Mouse (Mus musculus): ENCODE measurements around the gene Tnk2.
A peak's percentile ranks its signal among the peaks of the same experiment; 100 is the strongest.

The Tnk2 gene

DNA sequence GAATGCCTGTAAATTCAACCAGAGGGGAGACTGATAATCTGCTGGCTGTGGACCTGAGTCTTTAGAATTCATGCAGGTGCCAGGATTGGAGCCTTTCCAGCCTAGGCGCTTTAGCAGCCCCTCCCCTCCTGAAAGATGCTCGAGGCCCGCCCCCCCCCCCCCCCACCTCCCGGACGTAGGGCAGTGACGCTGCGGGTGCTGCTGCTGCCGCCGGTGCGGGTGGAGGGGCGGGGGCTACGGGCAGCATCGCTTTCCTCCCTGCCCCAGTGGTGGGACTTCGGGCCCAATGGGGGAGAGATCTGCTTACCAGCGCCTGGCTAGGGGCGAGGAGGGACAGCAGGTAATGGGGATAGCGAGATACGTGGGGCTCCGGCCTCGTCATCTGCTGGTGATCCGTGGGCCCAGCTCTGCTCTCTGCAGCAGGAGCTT lies 15.1 kb downstream of the Tnk2 start:
- peak; percentile 80 for DNase-seq (ENCODE audit: extremely low read depth, insufficient read length, low spot score)

DNA sequence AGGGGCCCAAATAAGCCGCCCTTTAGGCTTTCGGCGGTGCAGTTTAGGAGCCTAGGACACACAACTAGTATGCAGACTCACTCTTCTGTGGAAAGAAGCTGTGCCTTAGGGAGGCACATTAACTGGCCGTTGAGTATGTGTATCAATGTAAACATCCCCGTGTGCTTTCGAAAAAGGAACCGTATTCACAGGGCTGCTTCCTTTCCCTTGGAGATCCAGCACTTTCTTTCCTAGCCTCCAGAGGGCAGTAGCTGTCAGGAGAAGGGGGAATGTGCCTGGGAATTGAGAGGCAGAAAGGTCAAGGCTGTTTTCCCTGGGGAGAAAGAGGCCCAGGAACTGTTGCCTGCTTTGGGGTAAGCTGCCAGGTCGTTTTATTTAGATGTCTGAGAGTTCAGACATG lies 15.7 kb downstream of the Tnk2 start:
- DNase-seq (ENCODE audit: extremely low read depth, insufficient read length, low spot score), result peak; percentile 64

DNA sequence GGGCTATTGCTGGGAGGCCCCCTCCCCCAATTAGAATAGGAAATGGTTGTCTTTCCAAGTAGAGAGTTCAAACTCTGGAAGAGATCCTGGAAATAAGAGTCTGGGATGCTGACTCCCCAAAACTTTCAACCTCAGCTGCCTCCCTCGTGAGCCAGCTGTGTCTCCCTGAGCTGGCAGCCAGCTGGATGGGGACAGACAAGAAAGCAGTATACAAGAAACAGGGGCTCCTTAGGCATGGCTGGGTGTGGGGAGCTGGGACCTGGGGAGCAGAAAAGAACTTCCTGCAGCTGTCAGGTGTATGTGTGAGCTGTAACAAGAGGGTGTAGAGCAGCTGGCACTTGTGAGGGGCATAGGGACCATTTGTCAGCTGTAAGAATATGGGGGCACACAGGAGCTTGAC lies 16.4 kb downstream of the Tnk2 start:
- no peak for DNase-seq (ENCODE audit: extremely low read depth, insufficient read length, low spot score)

DNA sequence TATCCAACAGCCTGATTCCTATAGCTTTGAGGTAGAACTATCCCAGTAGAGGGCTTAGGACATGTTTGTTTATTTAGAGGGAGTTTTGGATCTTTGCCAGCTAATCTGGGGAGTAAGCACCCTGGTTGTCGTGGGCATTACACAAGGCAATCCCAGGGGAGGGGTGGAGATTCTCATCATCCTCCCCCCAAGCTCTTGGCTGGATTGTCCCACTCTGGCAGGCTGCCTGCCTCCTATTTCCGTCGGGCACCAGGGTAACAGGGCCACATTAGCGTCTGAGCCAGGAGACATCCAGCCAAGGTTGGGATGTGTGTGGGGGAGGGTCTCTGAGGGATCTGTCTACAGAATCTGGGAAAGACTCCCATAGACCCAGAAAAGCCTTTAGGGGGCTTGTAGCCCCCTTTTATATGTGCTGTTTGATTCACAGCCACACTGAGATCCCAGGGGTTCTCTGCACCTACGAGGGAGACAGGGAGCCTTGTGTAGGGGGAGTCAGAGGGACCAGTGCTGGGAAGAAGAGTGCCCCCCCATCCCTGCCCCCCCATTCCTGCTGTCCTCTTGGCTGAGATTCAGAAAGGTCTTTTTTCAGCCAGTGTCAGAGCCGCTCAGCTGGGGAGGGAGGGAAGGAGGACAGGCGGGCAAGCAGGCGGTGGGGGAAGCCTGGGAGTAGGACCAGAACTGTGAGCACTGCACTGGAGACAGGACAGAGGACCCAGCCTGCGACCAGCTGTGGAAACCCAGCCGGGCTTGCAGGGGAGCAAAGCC lies 17.1 kb downstream of the Tnk2 start:
- DNase-seq (ENCODE audit: extremely low read depth, insufficient read length, low spot score), result peak; percentile 69

DNA sequence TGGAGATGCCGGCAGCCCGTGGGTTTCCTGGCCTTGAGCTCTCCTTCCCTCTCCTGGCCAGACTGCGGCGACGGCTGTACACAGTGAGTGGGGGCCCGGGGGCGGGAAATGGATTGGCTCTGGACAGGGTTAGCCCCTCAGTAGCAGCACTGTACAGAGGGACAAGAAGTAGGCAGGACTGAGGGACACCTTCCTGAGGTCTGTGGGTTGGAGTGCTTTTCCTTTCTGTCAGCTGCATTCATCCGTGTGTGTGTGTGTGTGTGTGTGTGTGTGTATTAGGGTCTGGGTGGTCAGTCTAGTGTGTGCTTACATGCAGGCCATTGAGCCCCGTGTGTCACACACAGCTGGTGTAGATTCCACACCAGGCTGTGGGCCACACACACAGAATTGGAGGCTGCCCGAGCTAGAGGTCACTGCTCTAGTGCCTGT lies 17.8 kb downstream of the Tnk2 start:
- DNase-seq (ENCODE audit: extremely low read depth, insufficient read length, low spot score), result no peak

DNA sequence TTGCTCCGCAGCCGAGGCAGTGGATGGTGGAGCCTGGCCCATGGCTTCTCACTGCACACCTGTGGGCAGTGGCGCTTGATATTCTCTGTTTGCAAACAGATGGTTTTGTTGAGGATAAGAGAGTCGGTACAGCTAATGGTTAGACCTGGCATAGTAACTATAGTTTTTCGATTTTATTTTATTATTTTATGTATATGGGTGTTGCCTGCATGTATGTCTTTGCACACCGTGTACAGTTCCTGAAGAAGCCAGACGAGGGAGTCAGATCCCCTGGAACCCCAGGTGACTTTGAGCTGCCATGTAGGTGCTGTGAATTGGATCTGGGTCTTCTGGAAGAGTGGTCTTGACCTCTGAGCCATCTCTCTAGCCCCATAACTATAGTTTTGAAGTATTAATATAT lies 18.7 kb downstream of the Tnk2 start:
- DNase-seq (ENCODE audit: extremely low read depth, insufficient read length, low spot score), result no peak

DNA sequence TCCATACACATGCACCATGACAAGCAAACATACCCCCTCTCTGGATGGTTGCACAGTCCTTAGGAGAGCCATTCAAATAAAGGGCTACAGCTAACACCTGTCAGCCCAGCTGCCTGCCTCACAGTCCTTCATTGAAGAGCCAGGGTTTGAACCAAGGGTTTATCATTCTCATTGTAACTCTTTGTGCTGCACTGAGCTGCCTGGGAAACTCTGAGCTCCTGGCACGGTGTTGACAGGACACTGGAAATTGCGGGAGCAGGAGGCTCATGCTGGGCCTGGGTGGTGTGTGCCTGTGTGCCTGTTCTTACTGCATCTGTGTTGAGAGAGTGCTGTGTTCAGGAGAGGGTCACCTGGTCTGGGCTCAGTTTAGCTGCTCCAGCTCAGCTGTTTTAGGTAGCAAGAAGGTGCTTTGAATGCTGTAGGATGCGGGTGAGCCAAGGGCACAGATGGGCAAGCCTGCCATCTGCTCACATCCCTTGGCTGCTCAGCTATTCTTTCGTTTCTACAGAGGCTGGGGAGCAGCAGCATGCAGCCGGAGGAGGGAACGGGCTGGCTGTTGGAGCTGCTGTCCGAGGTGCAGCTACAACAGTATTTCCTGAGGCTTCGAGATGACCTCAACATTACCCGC lies 19.7 kb downstream of the Tnk2 start:
- DNase-seq (ENCODE audit: extremely low read depth, insufficient read length, low spot score), result no peak

DNA sequence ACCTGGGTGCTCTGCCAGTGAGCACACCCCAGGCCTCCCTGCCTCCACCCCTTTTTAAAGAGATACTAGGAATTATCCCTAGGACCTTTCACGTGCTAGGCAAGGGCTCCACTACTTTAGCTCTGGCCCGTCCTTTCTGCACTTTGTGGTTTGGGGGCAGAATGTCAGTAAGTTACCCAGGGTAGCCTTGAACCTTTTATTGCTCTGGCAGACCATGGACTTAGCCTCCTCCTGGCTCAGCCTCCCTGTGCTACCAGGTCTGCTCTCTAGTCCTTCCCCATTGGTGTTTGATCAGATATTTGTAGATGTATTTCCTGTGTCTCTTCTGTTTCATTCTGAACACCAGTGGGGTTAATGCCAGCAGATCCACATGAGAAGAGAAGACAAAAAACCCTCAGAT lies 20.5 kb downstream of the Tnk2 start:
- no peak for DNase-seq (ENCODE audit: extremely low read depth, insufficient read length, low spot score)

DNA sequence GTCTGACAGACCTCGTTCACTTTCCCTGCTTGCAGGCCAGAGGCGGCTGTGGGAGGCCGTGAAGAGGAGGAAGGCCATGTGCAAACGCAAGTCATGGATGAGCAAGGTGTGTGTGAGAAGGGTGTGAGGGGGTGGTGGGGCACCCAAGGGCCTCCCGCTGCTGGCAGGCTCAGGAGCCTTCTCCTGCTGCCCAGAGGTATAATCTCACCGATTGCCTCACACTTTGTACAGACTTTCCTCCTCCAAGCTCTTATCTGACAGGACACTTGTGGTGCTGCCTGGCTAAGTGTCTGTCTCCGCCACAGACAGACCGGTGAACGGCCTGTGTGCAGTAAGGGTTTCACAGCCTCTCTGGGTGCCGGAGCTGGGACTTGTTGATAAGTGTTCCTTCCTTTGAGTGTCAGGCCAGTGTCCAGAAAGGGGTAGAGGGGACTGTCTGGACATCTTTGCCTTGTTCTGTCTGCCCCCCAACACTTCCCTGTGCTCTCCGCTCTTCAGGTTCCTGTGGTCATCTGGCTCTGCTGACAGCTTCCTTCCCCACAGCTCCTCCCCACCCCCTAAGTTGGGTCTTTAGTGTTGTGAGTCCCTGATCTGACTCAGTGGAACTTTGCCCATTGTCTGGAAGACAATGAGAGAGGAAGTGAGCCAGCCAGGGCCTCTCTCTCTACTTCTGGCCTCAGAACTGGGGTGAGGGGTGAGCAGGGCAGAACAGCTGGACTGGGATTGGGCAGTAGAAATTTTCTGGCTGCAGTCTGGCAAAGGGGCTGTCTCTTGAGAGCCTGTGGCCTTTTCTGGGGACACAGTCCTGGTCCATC lies 22.4 kb downstream of the Tnk2 start:
- DNase-seq (ENCODE audit: extremely low read depth, insufficient read length, low spot score), result no peak

DNA sequence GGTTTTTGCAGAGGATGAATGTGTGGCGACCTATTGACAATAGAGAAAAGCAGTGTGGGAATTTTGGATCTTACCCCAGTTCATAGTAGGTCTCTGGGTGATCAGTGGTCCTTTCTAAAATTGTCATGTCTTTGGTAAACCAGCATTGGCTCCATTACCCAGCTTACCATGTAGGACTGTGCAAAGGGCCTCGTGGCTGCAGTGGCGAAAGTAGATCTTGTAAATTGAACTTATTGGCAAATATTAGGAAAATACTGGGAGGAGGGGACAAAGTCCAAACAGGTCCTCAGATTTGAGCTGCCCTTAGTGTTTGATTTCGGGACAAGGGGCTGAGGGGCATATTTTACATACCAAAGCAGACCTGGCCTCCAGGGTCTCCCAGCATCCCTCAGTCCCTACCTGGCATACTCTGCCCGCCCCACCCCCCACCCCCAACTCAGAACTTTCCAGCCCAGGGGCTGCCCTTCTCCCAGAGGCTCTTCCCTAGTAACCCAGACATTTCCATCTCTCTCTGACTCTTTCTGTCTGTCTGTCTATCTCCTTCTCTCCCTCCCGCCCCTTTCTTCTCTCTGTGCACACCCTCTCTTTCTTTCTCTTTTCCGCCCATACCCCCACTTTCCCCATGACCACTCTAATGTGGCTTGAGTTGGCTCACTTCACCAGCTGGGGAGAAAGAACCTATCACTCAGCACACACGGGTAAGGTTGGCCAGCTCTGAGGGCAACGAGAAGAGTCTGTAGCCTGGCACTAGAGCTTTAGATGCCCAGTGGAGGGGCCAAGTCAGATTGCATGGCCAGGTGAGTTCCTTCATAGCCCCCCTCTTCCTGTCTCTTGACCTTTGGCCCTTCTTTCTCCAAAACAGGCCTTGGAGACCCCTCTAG lies 23.2 kb downstream of the Tnk2 start:
- DNase-seq (ENCODE audit: extremely low read depth, insufficient read length, low spot score), result no peak

DNA sequence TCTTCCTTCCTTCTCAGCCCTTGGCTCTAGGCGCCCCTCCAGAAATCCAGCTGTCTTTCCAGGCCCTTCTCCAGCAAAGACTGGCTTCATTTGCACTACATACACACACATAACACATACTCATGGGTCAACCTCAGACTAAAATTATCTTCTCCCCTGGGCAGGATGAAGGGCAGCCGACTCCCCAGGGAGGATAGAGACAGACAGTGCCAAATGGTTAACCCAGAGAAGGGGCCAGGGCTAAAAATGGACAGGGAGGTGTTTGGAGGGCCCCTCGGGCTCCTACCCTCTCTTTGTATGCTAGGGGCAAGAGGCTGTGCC lies 23.8 kb downstream of the Tnk2 start:
- DNase-seq (ENCODE audit: extremely low read depth, insufficient read length, low spot score), result no peak

DNA sequence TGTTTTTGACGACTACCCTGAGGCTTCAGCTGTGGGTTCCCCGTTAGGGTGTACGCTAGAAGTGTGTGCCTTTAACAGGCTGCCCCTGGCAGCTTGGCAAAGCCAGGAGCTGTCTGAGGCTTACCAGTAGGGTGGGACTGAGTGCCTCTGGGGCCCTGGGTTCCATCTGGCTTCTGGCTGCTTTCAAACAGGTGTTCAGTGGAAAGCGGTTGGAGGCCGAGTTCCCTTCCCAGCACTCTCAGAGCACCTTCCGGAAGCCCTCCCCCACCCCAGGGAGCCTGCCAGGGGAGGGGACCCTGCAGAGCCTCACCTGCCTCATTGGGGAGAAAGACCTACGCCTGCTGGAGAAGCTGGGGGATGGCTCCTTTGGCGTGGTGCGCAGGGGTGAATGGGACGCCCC lies 24.4 kb downstream of the Tnk2 start:
- DNase-seq (ENCODE audit: extremely low read depth, insufficient read length, low spot score), result no peak

DNA sequence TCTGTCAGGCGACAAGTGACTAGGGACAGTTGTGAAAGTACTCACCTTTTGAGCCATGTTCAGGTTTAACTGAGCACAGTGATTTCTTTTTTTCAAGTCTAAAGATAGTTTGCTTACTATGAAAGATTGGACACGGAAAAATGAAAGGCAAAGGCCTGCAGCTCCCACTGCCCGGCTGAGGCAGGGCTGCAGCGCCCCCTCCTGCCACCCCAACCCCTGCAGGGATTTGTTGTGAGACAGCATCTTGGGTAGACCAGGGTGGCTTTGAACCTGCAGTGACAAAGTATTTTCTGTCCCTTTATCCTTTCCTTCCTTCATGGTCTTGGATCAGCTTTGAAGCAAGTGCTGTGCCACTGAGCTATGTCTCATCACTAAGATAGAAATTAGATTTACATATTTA lies 24.8 kb downstream of the Tnk2 start:
- no peak for DNase-seq (ENCODE audit: extremely low read depth, insufficient read length, low spot score)

DNA sequence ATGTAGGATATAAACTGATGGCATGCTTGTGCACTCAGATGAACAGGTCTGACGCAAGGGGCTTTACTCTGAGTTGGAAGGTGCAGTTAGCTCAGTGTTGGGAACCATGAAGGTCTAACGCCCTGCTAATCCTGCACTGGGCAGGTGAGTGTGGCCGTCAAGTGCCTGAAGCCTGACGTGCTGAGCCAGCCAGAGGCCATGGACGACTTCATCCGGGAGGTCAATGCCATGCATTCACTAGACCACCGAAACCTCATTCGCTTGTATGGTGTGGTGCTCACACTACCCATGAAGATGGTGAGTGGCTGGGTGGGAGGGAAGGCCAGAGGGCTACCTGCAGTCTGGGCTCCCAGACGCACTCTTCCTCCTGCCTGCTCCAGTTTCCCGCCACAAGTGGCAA lies 25.6 kb downstream of the Tnk2 start:
- DNase-seq (ENCODE audit: extremely low read depth, insufficient read length, low spot score), result no peak

DNA sequence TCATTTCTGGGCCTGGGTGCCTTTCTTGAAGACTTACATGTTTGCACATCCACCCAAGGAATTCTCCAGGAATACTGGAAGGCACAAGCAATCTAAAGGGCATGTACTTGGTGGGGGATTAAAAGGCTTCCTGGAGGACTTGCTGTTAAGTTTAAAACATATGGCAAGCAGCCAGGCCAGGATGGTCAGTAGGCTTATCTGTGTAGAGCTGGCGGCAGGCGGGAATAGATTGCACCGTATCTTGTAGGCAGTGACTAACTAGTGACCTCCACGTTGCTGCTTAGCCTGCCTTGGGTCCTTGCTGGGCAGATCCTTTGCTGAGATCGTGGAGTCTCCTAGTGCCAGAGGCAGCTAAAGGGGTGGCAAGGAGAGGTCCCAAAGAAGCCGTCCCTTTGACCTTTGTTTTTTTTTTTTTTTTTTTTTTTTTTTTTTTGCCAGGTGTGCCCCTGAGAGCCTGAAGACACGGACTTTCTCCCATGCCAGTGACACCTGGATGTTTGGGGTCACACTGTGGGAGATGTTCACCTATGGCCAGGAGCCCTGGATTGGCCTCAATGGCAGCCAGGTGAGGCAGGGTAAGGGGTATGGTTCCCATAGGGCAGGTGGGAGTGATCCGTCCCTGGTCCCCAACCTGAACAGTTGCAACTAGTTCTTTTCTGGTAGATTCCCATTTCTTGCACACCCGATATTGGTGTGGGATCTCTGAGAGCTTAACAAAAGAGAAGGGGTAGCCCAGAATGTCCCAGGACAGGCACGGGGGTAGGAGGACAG lies 26.9 kb downstream of the Tnk2 start:
- DNase-seq (ENCODE audit: extremely low read depth, insufficient read length, low spot score), result no peak

DNA sequence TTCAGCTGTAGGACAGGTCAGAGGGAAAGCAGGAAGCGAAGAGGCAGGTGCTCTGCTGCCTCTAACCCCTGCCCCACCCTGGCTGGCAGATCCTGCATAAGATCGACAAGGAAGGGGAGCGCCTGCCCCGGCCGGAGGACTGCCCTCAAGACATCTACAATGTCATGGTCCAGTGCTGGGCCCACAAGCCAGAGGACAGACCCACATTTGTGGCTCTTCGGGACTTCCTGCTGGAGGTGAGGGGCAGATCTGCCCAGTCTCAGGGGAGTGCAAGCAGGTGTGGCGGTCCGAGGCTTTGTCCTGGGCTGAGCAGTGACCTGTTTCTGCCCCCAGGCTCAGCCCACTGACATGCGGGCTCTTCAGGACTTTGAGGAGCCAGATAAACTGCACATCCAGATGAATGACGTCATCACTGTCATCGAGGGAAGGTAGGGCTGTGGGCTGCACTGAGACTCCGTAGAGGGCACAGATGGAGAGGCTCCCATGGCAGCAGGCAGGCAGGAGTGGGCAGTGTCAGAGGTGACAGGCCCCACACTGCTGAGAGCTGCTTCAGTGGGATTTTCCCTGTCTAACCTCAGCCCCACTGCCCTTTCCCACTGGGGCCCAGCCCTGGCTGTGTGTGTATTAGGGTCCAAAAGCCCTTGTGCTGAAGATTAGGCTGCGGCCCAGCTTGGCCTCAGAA lies 27.7 kb downstream of the Tnk2 start:
- DNase-seq (ENCODE audit: extremely low read depth, insufficient read length, low spot score), result no peak

DNA sequence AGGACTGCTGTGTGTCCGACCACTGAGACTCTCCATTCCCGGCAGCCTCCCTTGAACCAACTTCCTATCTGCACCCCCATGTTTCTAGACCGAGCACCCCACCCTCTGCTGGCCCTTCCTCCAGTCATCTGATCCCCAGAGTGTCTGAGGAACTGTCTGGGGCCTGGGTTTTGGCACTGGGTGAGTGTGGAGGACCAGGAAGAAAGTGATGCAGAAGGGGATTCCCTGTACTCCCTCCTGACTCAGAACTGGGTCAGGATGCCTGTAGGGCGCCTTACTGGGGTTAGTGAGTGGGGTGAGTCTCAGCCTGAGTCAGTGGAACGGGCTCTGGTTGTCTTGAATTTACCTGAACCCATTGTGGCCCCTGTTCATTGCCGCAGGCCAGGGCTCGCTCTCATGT lies 28.6 kb downstream of the Tnk2 start:
- DNase-seq (ENCODE audit: extremely low read depth, insufficient read length, low spot score), result no peak

DNA sequence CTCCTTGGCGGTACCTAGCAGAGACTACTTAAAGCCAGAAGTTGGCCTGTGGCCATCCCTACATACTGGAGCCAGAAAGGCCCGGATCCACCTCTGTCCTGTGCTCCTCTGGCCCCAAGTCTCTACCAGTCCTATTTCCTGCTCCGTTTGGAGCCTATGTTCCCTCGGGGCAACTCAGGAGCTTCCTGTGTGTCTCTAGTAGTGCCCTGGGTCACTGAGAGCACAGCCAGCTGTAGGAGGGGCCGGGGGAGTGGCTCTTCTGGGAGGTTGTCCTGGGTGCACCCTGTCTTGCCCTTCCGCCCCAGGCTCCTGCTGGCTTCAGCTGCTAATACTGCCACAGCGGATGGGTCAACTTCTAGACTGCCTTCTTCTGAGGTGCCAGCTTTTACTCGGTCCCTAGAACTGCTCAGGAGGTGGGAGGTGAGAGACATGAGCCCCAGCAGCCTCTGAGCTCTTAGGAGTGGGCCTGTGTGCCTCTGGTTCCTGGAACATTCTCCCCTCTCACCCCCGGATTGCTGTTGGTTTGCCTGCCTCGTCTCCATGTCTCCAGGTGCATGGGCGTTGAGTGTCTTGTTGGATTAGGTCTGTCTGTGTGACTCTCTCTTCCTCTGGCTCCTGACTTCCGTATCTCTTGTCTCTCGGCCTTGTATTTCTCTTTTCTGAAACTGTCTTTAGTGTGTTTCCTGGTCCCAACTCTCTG lies 29.3 kb downstream of the Tnk2 start:
- DNase-seq (ENCODE audit: extremely low read depth, insufficient read length, low spot score), result peak; percentile 66

DNA sequence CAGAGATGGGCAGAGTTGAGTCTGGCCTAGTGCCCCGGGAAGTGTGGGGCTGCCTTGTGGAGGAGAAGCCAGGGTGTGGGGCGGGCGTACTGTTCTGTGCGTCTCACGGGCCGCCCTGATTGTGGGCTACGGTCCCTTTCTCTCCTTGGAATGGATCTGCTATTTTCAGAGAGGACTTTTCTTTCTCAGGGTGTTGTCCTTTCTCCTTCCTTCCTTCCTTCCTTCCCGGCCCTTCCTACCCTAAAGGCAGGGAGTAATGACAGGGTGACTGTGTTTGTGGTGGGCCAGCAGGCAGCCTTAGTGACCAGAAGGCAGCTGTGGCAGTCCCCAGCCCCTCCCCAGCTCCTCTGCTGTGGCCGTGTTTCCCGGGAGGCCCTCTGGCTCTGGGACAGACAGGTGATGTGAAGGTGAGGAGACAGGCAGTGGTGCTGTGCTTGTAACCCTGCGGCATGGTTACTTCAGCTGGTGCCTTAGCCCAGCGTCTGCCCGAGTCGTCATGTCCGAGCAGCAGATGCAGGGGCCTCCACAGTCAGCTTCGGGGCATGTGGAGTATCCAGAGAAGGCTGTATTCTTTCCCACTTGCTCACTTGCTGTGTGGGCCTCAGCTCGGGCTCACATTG lies 30.6 kb downstream of the Tnk2 start:
- no peak for DNase-seq (ENCODE audit: extremely low read depth, insufficient read length, low spot score)
